In the genomic region with DNA sequence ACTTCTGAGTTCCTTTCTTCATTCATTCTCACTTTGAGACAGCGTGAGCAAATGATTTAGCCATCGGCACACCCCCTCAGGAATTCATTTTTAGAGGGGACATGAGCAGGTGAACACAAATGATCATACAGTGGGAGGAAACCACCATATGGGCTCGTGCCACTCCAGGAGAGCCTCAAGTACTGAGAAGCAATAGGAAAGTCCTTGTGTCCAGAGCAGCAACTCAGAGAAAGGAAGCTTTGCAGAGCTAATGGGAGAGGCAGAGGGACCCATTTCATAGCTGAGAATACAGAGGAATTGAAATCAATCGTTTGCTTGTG, we compare ENCODE assay signal across 26 mouse cellular contexts. TPM values are rescaled to one million over a fixed set of nuclear protein-coding genes. Genes with fewer than 3 reads are reported as not detected.
DNase-seq lines count a peak whose midpoint lies in the region; ATAC-seq and TF ChIP-seq lines count a peak whose summit lies in the region.
"Had no signal": no experiment of that assay in that cellular context is flagged by ENCODE, and none has a peak within 500 bp of the region (broad histone marks: within the 10 kb centered on the region; RNA-seq: fewer than 3 reads in every experiment).

No protein-coding gene starts in this region.

- peak overlapping the region; percentile 70; the same call in 1 of the 2 replicates for H3K27ac ChIP-seq in forebrain, embryonic 14.5 days (ENCODE audit: low read depth, low read length)
- H3K27ac ChIP-seq in forebrain, embryonic 11.5 days (ENCODE audit: low read depth, low read length): no peak overlapping the region
- H3K27ac ChIP-seq in layer of hippocampus, adult 2 months: peak overlapping the region; percentile 84
- H3K27ac ChIP-seq: kidney, postnatal 0 days; liver, embryonic 12.5 days; stomach, postnatal 0 days had no signal

- TF ChIP-seq CTCF in layer of hippocampus, adult 2 months (conservative IDR thresholded peaks at IDR 0.05): no peak

- no peaks in the 10 kb centered on the region for H3K27me3 ChIP-seq in forebrain, embryonic 14.5 days (replicated peaks; ENCODE audit: control insufficient read depth, insufficient read depth, low read length)
- no peaks in the 10 kb centered on the region for H3K27me3 ChIP-seq in forebrain, embryonic 11.5 days (ENCODE audit: control insufficient read depth, insufficient read depth, low read length)
- H3K27me3 ChIP-seq: liver, embryonic 12.5 days had no signal

- no peaks in the 10 kb centered on the region for H3K36me3 ChIP-seq in forebrain, embryonic 14.5 days (ENCODE audit: control insufficient read depth, insufficient read depth, low read length)
- no peaks in the 10 kb centered on the region for H3K36me3 ChIP-seq in forebrain, embryonic 11.5 days (ENCODE audit: control insufficient read depth, insufficient read depth, low read length)
- H3K36me3 ChIP-seq: G1E; liver, embryonic 12.5 days had no signal

- H3K9ac ChIP-seq in forebrain, embryonic 14.5 days (ENCODE audit: low read length): no peak overlapping the region
- no peak overlapping the region for H3K9ac ChIP-seq in forebrain, embryonic 11.5 days (ENCODE audit: low read length)
- H3K9ac ChIP-seq: liver, embryonic 12.5 days; liver, postnatal 0 days had no signal

- no peak overlapping the region for H3K4me3 ChIP-seq in forebrain, embryonic 14.5 days (ENCODE audit: low read depth, low read length)
- no peak overlapping the region for H3K4me3 ChIP-seq in forebrain, embryonic 11.5 days (ENCODE audit: low read depth, low read length)
- H3K4me3 ChIP-seq in layer of hippocampus, adult 2 months: no peak overlapping the region
- H3K4me3 ChIP-seq: liver, embryonic 12.5 days had no signal

- 0 out of 2 replicates have a peak, but pooled peaks have one; percentile 10 for ATAC-seq in forebrain, embryonic 14.5 days
- no peak for ATAC-seq in forebrain, embryonic 11.5 days (replicated peaks; ENCODE audit: low FRiP score)
- ATAC-seq: intestine, embryonic 16.5 days; liver, embryonic 12.5 days; liver, postnatal 0 days had no signal

- no peak for DNase-seq in forebrain, embryonic 14.5 days (ENCODE audit: low spot score)
- DNase-seq in forebrain, embryonic 11.5 days (ENCODE audit: low spot score): no peak
- DNase-seq in layer of hippocampus, adult 2 months (ENCODE audit: low spot score in 2 of 2): no peak
- no peak for DNase-seq in layer of hippocampus, adult 8-10 months (ENCODE audit: low spot score in 2 of 2)
- DNase-seq in right cerebral cortex, postnatal 25 days: peak; percentile 36
- no peak for DNase-seq in right cerebral cortex, postnatal 10 days (ENCODE audit: low spot score in 2 of 2)
- DNase-seq in neural tube, embryonic 10.5 days (ENCODE audit: extremely low spot score, low spot score): no peak
- DNase-seq: gastrocnemius, postnatal 10 days; kidney, adult 8-10 months; liver, postnatal 0 days; thymus, adult 18-20 months; thymus, postnatal 25 days had no signal

- no peaks in the 10 kb centered on the region for H3K9me3 ChIP-seq in forebrain, embryonic 14.5 days (replicated peaks; ENCODE audit: control insufficient read depth, low read length)
- no peaks in the 10 kb centered on the region for H3K9me3 ChIP-seq in forebrain, embryonic 11.5 days (ENCODE audit: control insufficient read depth, low read length)
- H3K9me3 ChIP-seq: G1E; liver, embryonic 12.5 days had no signal

- H3K4me2 ChIP-seq in forebrain, embryonic 14.5 days (ENCODE audit: low read length): no peak overlapping the region
- no peak overlapping the region for H3K4me2 ChIP-seq in forebrain, embryonic 11.5 days (ENCODE audit: low read depth, low read length, severe bottlenecking)
- H3K4me2 ChIP-seq: liver, embryonic 12.5 days had no signal

- WGBS in forebrain, embryonic 14.5 days: 89% methylated on average over 4 of the region's 4 CpGs
- WGBS in forebrain, embryonic 11.5 days: 86% methylated on average over 4 of the region's 4 CpGs

- H3K4me1 ChIP-seq in forebrain, embryonic 14.5 days (ENCODE audit: control insufficient read depth, insufficient read depth, low read length): peaks cover 8% of the 10 kb centered on the region; the same call in 1 of the 2 replicates
- no peaks in the 10 kb centered on the region for H3K4me1 ChIP-seq in forebrain, embryonic 11.5 days (replicated peaks; ENCODE audit: control insufficient read depth, insufficient read depth, low read length)
- H3K4me1 ChIP-seq: liver, embryonic 12.5 days had no signal

RNA-seq across cellular contexts. Expression of a gene that starts 32.1 kb away (rescaled TPM):
- polyA plus RNA-seq in forebrain, embryonic 14.5 days (2014; fragmentation: Nextera tagmentation; extraction: Ambion mirVana): 2.2 and 3.0 TPM in 2 replicates
- 0.13 TPM in 1 of 2 replicates, not detected in the other for polyA plus RNA-seq in forebrain, embryonic 11.5 days (2014; fragmentation: Nextera tagmentation; extraction: Ambion mirVana)
- total RNA-seq in layer of hippocampus, adult 2 months (2021): 1 to 10 TPM in 1 of 2 experiments, under 1 TPM in 1; 1.00 to 1.0 TPM
- total RNA-seq in layer of hippocampus, adult 8-10 months (2022): 1 to 10 TPM; 1.1 to 2.0 (median 1.3) TPM
- total RNA-seq: adrenal gland, postnatal 4 days; G1E; gastrocnemius, postnatal 10 days; heart, adult 8-10 months; heart, postnatal 25 days; megakaryocyte, adult 5-6 weeks; neutrophil, adult 5-6 weeks had no signal
- polyA plus RNA-seq: G1E; heart, embryonic 14.5 days; intestine, embryonic 16.5 days; liver, embryonic 12.5 days; liver, postnatal 0 days; midbrain, embryonic 14.5 days; neural tube, embryonic 11.5 days; spleen, adult 2 months had no signal
